Mouse (Mus musculus) yolk sac, embryonic 10.5 days (tissue): ENCODE measurements around the gene Mettl17.

Experiments
- DNase-seq: peaks from one replicate; pipeline ENCODE4 v3.0.0-alpha.2; 2017; ENCODE audit warnings: low spot score

The Mettl17 gene

GRCm38 (mm10) chr14:51929968-51930367 lies 45.3 kb downstream of the Mettl17 start:
- DNase-seq = no peak

GRCm38 (mm10) chr14:51930824-51931223 lies 46.2 kb downstream of the Mettl17 start:
- DNase-seq = peak; percentile 56

- peak; percentile 43 for DNase-seq
Observed at GRCm38 (mm10) chr14:51932092-51933020, 47.7 kb downstream of the Mettl17 start.

GRCm38 (mm10) chr14:51939005-51939404 lies 54.4 kb downstream of the Mettl17 start:
- no peak for DNase-seq

GRCm38 (mm10) chr14:51940944-51941560 lies 56.4 kb downstream of the Mettl17 start:
- DNase-seq = no peak

GRCm38 (mm10) chr14:51941577-51941976 lies 56.9 kb downstream of the Mettl17 start:
- no peak for DNase-seq

- no peak for DNase-seq
Observed at GRCm38 (mm10) chr14:51942236-51942635, 57.6 kb downstream of the Mettl17 start.
